Mouse (Mus musculus) megakaryocyte, embryonic 14.5 days (primary cell): ENCODE measurements around the gene Fgfr2.

ENCODE experiments used
- FLI1 ChIP-seq: IDR thresholded peaks from 2 replicates; pipeline ENCODE4 v1.6.1; 2012; ENCODE audit warnings: low read length, inconsistent platforms, mixed read lengths
- GATA1 ChIP-seq: IDR thresholded peaks from 3 replicates; pipeline ENCODE4 v1.6.1; 2012; ENCODE audit warnings: mixed read lengths, low read length, inconsistent platforms, borderline replicate concordance

GRCm38 (mm10) chr7:131112486-131112885 is 2010.7 kb downstream of the Fgfr2 start:
- TF ChIP-seq GATA1 (no peak), FLI1 (no peak)
